Comparison of ENCODE assay signal across 8 mouse cellular contexts in the genomic region with DNA sequence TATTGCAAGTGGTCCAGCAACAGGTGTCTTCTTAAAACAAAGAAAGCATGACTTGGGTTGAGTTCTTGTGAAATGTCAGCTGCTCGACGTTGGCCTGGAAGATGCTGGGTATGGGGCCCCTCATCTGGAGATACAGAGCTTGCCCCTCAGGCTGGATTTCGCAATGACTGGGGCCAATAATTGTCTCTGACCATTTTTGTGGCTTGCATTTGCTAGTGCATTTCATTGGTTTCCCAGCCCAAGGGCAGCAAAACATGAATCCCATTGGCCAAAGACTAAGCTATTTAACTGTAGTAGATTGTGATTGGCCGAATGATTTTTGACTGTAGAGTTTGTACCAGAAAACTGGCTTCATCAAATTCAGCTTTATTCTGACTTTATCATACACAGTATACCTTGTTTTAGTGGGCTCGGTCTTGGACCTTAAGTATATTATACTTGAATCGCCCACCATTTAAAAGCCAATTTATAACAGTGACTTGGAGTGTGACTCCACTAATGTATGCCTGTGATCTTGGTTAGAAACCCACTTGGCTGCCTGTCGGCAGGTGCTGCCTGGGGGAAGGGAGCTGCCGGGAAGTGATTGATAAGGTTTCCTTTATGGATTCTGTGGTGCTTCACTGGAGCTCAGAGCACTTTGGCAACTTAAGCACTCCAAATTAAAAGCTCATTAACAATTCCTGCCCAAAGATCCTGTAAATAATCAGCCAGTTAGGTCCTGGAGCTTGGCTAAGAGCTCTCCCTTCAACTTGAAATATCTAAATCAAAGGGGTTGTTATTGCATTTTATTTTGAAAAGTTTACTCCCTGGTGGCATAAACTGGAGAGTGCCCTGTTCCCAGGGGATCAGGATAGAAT. TPM values are rescaled to one million over a fixed set of nuclear protein-coding genes. Genes with fewer than 3 reads are reported as not detected.
DNase-seq lines count a peak whose midpoint lies in the region; ATAC-seq and TF ChIP-seq lines count a peak whose summit lies in the region.

No protein-coding gene starts in this region.

- 62% methylated on average over 8 of the region's 8 CpGs for WGBS in heart, adult 2 months
- WGBS in hindbrain, postnatal 0 days, result 65% methylated on average over 8 of the region's 8 CpGs
- WGBS in liver, embryonic 15.5 days (ENCODE audit: insufficient replicate concordance), result 49% methylated on average over 8 of the region's 8 CpGs

- no peak overlapping the region; the same call in 1 of the 2 replicates for H3K27ac ChIP-seq in heart, adult 2 months
- no peak overlapping the region for H3K27ac ChIP-seq in hindbrain, postnatal 0 days
- peak overlapping the region; percentile 71; the same call in 1 of the 2 replicates for H3K27ac ChIP-seq in liver, embryonic 15.5 days (replicated peaks)

- H3K4me2 ChIP-seq in hindbrain, postnatal 0 days (ENCODE audit: low read depth, low read length), result peak overlapping the region; percentile 79
- peak overlapping the region; percentile 97 for H3K4me2 ChIP-seq in liver, embryonic 15.5 days

- no peak overlapping the region for H3K9ac ChIP-seq in heart, adult 2 months (ENCODE audit: low read depth, low read length)
- H3K9ac ChIP-seq in hindbrain, postnatal 0 days (replicated peaks; ENCODE audit: low read length), result 0 out of 2 replicates have a peak overlapping the region, but pooled peaks have one; percentile 70
- H3K9ac ChIP-seq in liver, embryonic 15.5 days, result peak overlapping the region; percentile 85; the same call in 1 of the 2 replicates

- H3K4me1 ChIP-seq in heart, adult 2 months (ENCODE audit: control insufficient read depth, insufficient read depth, low read length), result peaks cover 3% of the 10 kb centered on the region
- peaks cover 19% of the 10 kb centered on the region for H3K4me1 ChIP-seq in hindbrain, postnatal 0 days (ENCODE audit: insufficient read depth, low read length)
- peaks cover 34% of the 10 kb centered on the region for H3K4me1 ChIP-seq in liver, embryonic 15.5 days (replicated peaks)

- no peaks in the 10 kb centered on the region for H3K27me3 ChIP-seq in heart, adult 2 months (ENCODE audit: control insufficient read depth, insufficient read depth, low read length)
- no peaks in the 10 kb centered on the region for H3K27me3 ChIP-seq in hindbrain, postnatal 0 days (ENCODE audit: insufficient read depth, low read length)
- no peaks in the 10 kb centered on the region for H3K27me3 ChIP-seq in liver, embryonic 15.5 days

- peak overlapping the region; percentile 96 for H3K4me3 ChIP-seq in heart, adult 2 months
- peak overlapping the region; percentile 94 for H3K4me3 ChIP-seq in hindbrain, postnatal 0 days (ENCODE audit: low read length)
- H3K4me3 ChIP-seq in liver, embryonic 15.5 days (replicated peaks), result peak overlapping the region; percentile 91

- intact Hi-C loops in heart, adult 2 months (cut with DNase I), result no loop called here
- intact Hi-C loops in left cerebral cortex, postnatal 10 days (cut with DNase I), result no loop called here

- no peak for TF ChIP-seq CTCF in heart, adult 2 months (IDR thresholded peaks at IDR 0.05)
- no peak for TF ChIP-seq CTCF in hindbrain, postnatal 0 days (IDR thresholded peaks at IDR 0.05; ENCODE audit: low read depth)

- no peak for TF ChIP-seq EP300 in heart, adult 2 months (IDR thresholded peaks at IDR 0.05; ENCODE audit: insufficient read depth, low read depth, low read length)

- TF ChIP-seq POLR2A in heart, adult 2 months (IDR thresholded peaks at IDR 0.05; ENCODE audit: insufficient read depth, low read depth, low read length), result no peak

- no peak for DNase-seq in heart, adult 2 months
- DNase-seq in heart, adult 11 months, result no peak
- DNase-seq in R1 (ENCODE audit: low read depth, low spot score), result peak; percentile 20
- peak; percentile 53 for DNase-seq in hindbrain, postnatal 0 days (ENCODE audit: low spot score)
- DNase-seq in thymus, postnatal 4 days, result no peak
- DNase-seq in urinary bladder, postnatal 14 days (ENCODE audit: low spot score), result no peak
- DNase-seq in left cerebral cortex, postnatal 10 days (ENCODE audit: extremely low spot score in 1 of 2, low spot score in 2 of 2), result no peak

- no peaks in the 10 kb centered on the region for H3K9me3 ChIP-seq in hindbrain, postnatal 0 days (ENCODE audit: low read length)
- no peaks in the 10 kb centered on the region for H3K9me3 ChIP-seq in liver, embryonic 15.5 days (replicated peaks)

- no peak for ATAC-seq in hindbrain, postnatal 0 days
- no peak for ATAC-seq in liver, embryonic 15.5 days (ENCODE audit: insufficient read depth)

- H3K36me3 ChIP-seq in heart, adult 2 months (ENCODE audit: control insufficient read depth, insufficient read depth, low read length), result no peaks in the 10 kb centered on the region
- no peaks in the 10 kb centered on the region for H3K36me3 ChIP-seq in hindbrain, postnatal 0 days (ENCODE audit: insufficient read depth, low read length)
- H3K36me3 ChIP-seq in liver, embryonic 15.5 days (replicated peaks), result no peaks in the 10 kb centered on the region

- peaks cover 6% of the 10 kb centered on the region for H3K79me2 ChIP-seq in heart, adult 2 months (replicated peaks; ENCODE audit: control insufficient read depth, insufficient read depth, low read length)

RNA-seq across cellular contexts. Expression of gene Eri3, which starts 1.2 kb away (rescaled TPM):
- 10 to 100 TPM; 82.0 to 82.2 TPM for total RNA-seq in heart, adult 2 months (2021)
- polyA plus RNA-seq in heart, adult 2 months (2012; rRNA removed), result 78.0 and 90.4 TPM in 2 replicates
- total RNA-seq in hindbrain, postnatal 0 days (2014; rRNA removed), result 263 and 267 TPM in 2 replicates
- polyA plus RNA-seq in hindbrain, postnatal 0 days (2015; fragmentation: Nextera tagmentation; extraction: Ambion mirVana), result 277 and 295 TPM in 2 replicates
- polyA plus RNA-seq in liver, embryonic 15.5 days (2015; fragmentation: Nextera tagmentation; extraction: Ambion mirVana), result 37.6 and 39.0 TPM in 2 replicates
- 100 to 1,000 TPM; 251 to 264 TPM for total RNA-seq in left cerebral cortex, postnatal 10 days (2021)

RNA-seq across cellular contexts. Expression of gene Rnf220, which starts 54.5 kb away (rescaled TPM):
- 10 to 100 TPM; 32.3 to 33.2 TPM for total RNA-seq in heart, adult 2 months (2021)
- 41.4 and 58.5 TPM in 2 replicates for polyA plus RNA-seq in heart, adult 2 months (2012; rRNA removed)
- total RNA-seq in hindbrain, postnatal 0 days (2014; rRNA removed), result 119 and 156 TPM in 2 replicates
- 101 and 105 TPM in 2 replicates for polyA plus RNA-seq in hindbrain, postnatal 0 days (2015; fragmentation: Nextera tagmentation; extraction: Ambion mirVana)
- 25.1 and 30.4 TPM in 2 replicates for polyA plus RNA-seq in liver, embryonic 15.5 days (2015; fragmentation: Nextera tagmentation; extraction: Ambion mirVana)
- total RNA-seq in left cerebral cortex, postnatal 10 days (2021), result 100 to 1,000 TPM; 136 to 144 TPM

Comparison
In these comparisons a context has a peak if more than half of its experiments do, and no peak if none do; other contexts are left out.
1. DNase-seq: peak in R1 (single experiment) and hindbrain, postnatal 0 days (single experiment); none in heart, adult 2 months (0 of 2), heart, adult 11 months (single experiment), thymus, postnatal 4 days (single experiment), urinary bladder, postnatal 14 days (single experiment) and left cerebral cortex, postnatal 10 days (0 of 2).
2. Peak in every context shown above with its lines, with median percentiles within 50 percentile points of each other: H3K4me3 ChIP-seq.